Mouse (Mus musculus) heart, embryonic 13.5 days (tissue): ENCODE measurements around the gene Amph. TPM values are rescaled to one million over a fixed set of nuclear protein-coding genes. Genes with fewer than 3 reads are reported as not detected.

ENCODE experiments used
- ATAC-seq: fragments of 200-750 bp; cut with Nextera tagmentation; 2 replicates; pipeline ENCODE4 v1.8.0; 2017; ENCODE audit warnings: moderate TSS enrichment; ENCODE audit not compliant: insufficient number of reproducible peaks, low FRiP score, low TSS enrichment; ENCODE audit errors: extremely low read depth
- H3K27ac ChIP-seq: fragments of 300-500 bp; sonication (generic); replicated peaks from 2 replicates; pipeline ENCODE4 v1.5.1; 2015; ENCODE audit warnings: moderate library complexity, mild to moderate bottlenecking, inconsistent platforms
- H3K27me3 ChIP-seq: fragments of 300-500 bp; sonication (generic); replicated peaks from 2 replicates; pipeline ENCODE4 v1.6.1; 2015; ENCODE audit warnings: mild to moderate bottlenecking, inconsistent platforms
- H3K36me3 ChIP-seq: fragments of 300-500 bp; sonication (generic); 2 replicates; pipeline ENCODE4 v1.6.1; 2015; ENCODE audit warnings: mild to moderate bottlenecking, inconsistent platforms
- H3K4me1 ChIP-seq: fragments of 300-500 bp; sonication (generic); 2 replicates; pipeline ENCODE4 v1.6.1; 2015; ENCODE audit warnings: inconsistent platforms
- H3K4me2 ChIP-seq: fragments of 300-500 bp; sonication (generic); 2 replicates; pipeline ENCODE4 v1.6.1; 2015; ENCODE audit warnings: inconsistent platforms, mild to moderate bottlenecking, moderate library complexity
- H3K4me3 ChIP-seq: fragments of 300-500 bp; sonication (generic); 2 replicates; pipeline ENCODE4 v1.5.1; 2015; ENCODE audit warnings: moderate library complexity, mild to moderate bottlenecking, inconsistent platforms
- H3K9ac ChIP-seq: fragments of 300-500 bp; sonication (generic); 2 replicates; pipeline ENCODE4 v1.6.1; 2015; ENCODE audit warnings: inconsistent platforms, mild to moderate bottlenecking, moderate library complexity
- H3K9me3 ChIP-seq: fragments of 300-500 bp; sonication (generic); 2 replicates; pipeline ENCODE4 v1.6.1; 2016; ENCODE audit warnings: inconsistent platforms
- WGBS: fragments of 180-500 bp; shearing (Covaris S2); methylation state at CpG from one replicate; pipeline ENCODE4 v1.1.7; 2015; ENCODE audit warnings: mixed read lengths; 5-methylcytosine and 5-hydroxymethylcytosine counted together
- polyA plus RNA-seq: library from polyadenylated mRNA; unstranded; fragments of >200 nt; fragmentation: Nextera tagmentation; extraction: Ambion mirVana; gene quantifications from 2 replicates; pipeline ENCODE4 v1.2.1, GENCODE M21; 2015

The Amph gene
- polyA plus RNA-seq, 1 experiment from 2014 or later, result 0.52 TPM

- Histone ChIP-seq H3K36me3 (no peaks in the 10 kb centered on the region), H3K27ac (no peak overlapping the region), H3K9me3 (no peaks in the 10 kb centered on the region), H3K4me2 (no peak overlapping the region), H3K4me3 (no peak overlapping the region), H3K9ac (no peak overlapping the region), H3K4me1 (no peaks in the 10 kb centered on the region), H3K27me3 (no peaks in the 10 kb centered on the region)
- 78% methylated on average over 3 of the region's 3 CpGs for WGBS
- ATAC-seq, result no peak
These were observed 199.5 kb downstream of the Amph start for GRCm38 (mm10) chr13:19147468-19147867.

DNA sequence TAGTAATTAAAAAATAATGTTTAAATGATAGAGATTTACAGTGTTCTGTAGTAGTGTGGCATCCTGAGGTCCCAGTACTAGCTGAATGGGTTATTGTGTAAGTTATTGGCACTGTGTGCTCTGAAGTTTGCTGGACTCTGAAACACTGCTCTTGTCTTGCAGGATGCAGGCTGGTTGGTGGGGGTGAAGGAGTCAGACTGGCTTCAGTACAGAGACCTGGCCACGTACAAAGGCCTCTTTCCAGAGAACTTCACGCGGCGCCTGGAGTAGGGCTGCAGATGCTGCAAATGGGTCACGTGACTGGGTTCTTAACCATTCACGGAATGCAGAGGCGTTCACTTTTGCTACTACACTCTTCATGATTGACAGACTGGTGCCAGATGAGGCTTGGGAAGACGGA, 201.6 kb downstream of the Amph start:
- no peak for ATAC-seq
- H3K4me2 ChIP-seq, result no peak overlapping the region
- H3K27ac ChIP-seq, result no peak overlapping the region
- no peaks in the 10 kb centered on the region for H3K9me3 ChIP-seq
- WGBS, result 77% methylated on average over 8 of the region's 8 CpGs
- no peaks in the 10 kb centered on the region for H3K27me3 ChIP-seq
- no peak overlapping the region for H3K4me3 ChIP-seq
- no peak overlapping the region for H3K9ac ChIP-seq
- no peaks in the 10 kb centered on the region for H3K36me3 ChIP-seq
- H3K4me1 ChIP-seq, result no peaks in the 10 kb centered on the region

DNA sequence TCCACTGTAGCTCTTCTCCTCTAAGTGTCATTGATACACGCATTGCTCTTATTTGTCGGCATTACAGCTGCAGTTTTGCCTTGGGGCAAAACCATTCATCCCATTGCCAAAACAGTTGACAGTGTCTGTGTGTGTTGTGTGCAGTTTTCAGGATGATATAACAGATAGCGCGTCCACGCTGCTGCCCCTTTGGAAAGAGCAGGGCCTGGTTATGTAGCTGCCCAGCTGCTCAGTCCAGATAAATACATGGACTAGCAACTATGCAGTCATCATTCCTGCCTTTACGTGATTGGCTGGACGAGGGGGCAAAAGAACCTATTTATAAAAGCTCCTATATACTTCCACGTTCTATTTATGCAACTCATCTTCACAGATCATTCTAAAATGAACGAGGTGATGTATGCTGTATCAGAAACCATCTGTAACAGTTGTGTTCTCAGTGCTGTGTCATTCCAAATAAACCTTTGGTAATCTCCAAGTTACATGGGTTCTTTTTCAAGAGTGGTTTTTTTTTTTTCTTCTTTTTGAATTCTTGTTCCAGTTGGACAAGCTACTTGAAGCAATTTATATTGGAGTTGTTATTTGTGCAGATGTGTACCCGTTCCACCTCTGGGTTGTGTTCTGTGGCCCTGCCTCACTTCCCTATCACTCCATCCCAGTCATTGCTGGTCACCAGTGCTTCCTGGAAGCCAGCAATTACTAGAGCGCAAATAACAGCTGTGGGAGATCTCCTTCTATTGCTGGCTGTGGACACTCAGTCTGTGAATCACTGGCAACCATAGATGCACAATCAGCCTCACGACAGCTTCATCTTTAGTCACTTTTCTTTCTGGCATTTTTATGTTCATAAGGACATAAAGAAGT, 202.7 kb downstream of the Amph start:
- Histone ChIP-seq H3K4me3 (no peak overlapping the region), H3K9me3 (no peaks in the 10 kb centered on the region), H3K27ac (no peak overlapping the region), H3K4me2 (no peak overlapping the region), H3K27me3 (no peaks in the 10 kb centered on the region), H3K9ac (no peak overlapping the region), H3K4me1 (no peaks in the 10 kb centered on the region), H3K36me3 (no peaks in the 10 kb centered on the region)
- 76% methylated on average over 12 of the region's 12 CpGs for WGBS
- no peak for ATAC-seq

- Histone ChIP-seq H3K27me3 (no peaks in the 10 kb centered on the region), H3K9me3 (no peaks in the 10 kb centered on the region), H3K4me1 (no peaks in the 10 kb centered on the region), H3K27ac (no peak overlapping the region), H3K9ac (no peak overlapping the region), H3K36me3 (no peaks in the 10 kb centered on the region), H3K4me2 (no peak overlapping the region), H3K4me3 (no peak overlapping the region)
- ATAC-seq, result no peak
- 80% methylated on average over 3 of the region's 3 CpGs for WGBS
These were observed 204.1 kb downstream of the Amph start for GRCm38 (mm10) chr13:19152126-19152525.

DNA sequence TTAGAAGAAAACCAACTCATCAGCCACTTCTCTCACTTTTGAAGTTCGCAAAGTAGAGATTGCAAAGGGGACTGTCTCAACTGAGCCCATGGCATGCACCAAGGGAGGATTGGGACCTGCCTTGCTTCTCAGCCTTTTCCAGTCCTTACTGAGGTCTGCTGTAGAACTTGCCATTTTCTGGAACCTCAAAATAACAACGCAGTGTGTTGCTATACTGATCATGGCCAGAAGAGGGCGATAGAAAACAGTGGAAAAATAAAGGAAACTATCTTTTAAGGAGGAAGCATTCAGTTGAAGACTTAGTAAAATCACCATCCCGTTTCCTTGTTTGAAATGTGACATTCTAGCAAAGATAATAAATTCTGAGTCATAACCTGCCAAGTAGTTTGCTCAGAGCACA, 210.5 kb downstream of the Amph start:
- 32% methylated on average over 4 of the region's 4 CpGs for WGBS
- H3K9me3 ChIP-seq, result no peaks in the 10 kb centered on the region
- no peak overlapping the region for H3K4me2 ChIP-seq
- ATAC-seq, result no peak
- no peak overlapping the region for H3K4me3 ChIP-seq
- H3K9ac ChIP-seq, result no peak overlapping the region
- H3K36me3 ChIP-seq, result no peaks in the 10 kb centered on the region
- no peaks in the 10 kb centered on the region for H3K4me1 ChIP-seq
- H3K27ac ChIP-seq, result no peak overlapping the region
- no peaks in the 10 kb centered on the region for H3K27me3 ChIP-seq

DNA sequence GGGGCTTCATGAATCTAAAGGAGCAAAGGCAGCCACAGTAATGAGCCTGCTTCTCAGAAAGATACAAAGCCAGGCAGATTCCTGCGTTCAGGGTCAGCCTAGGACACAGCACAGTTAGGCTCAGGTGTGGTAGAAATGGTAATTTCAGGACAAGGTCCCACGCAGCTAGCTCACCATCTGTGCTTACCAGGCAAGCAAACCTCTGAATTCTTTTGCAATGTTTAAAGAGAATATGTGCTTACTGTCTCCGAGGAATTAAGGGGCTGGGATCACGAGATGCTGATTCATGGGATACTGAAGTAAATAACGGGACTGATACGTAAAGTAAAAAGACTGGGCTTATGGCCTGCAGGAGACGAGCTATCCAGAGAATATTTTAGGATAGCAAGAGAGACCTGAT, 212.6 kb downstream of the Amph start:
- no peaks in the 10 kb centered on the region for H3K27me3 ChIP-seq
- no peak for ATAC-seq
- H3K4me1 ChIP-seq, result no peaks in the 10 kb centered on the region
- H3K27ac ChIP-seq, result no peak overlapping the region
- H3K9ac ChIP-seq, result no peak overlapping the region
- no peak overlapping the region for H3K4me3 ChIP-seq
- no peak overlapping the region for H3K4me2 ChIP-seq
- WGBS, result 64% methylated on average over 7 of the region's 7 CpGs
- H3K36me3 ChIP-seq, result no peaks in the 10 kb centered on the region
- no peaks in the 10 kb centered on the region for H3K9me3 ChIP-seq

- no peak overlapping the region for H3K27ac ChIP-seq
- WGBS, result 42% methylated on average over 6 of the region's 7 CpGs
- no peaks in the 10 kb centered on the region for H3K27me3 ChIP-seq
- H3K4me2 ChIP-seq, result no peak overlapping the region
- no peak overlapping the region for H3K9ac ChIP-seq
- ATAC-seq, result no peak
- H3K4me1 ChIP-seq, result no peaks in the 10 kb centered on the region
- H3K4me3 ChIP-seq, result no peak overlapping the region
- H3K36me3 ChIP-seq, result no peaks in the 10 kb centered on the region
- no peaks in the 10 kb centered on the region for H3K9me3 ChIP-seq
These were observed 213.1 kb downstream of the Amph start for GRCm38 (mm10) chr13:19161111-19161510.

DNA sequence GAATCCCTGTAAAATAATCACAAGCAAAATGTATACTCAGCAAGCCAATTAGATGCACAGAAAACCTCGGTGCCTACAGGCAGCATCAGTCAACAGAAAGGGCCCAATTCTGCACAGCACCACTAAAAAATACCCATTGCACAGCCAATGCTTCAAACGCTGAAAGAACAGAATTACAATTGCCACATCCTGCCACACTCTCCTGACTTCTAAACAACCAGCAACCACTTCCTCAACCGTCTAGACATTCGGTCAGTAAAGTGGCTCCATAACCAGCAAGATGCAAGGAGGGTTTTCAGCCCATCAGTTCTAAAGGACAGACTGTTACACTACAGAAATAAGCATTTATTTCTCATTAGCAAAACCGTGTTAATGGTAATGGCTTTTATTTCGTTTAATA, 214.1 kb downstream of the Amph start:
- Histone ChIP-seq H3K27ac (no peak overlapping the region), H3K36me3 (no peaks in the 10 kb centered on the region), H3K27me3 (no peaks in the 10 kb centered on the region), H3K4me3 (no peak overlapping the region), H3K4me2 (no peak overlapping the region), H3K9ac (no peak overlapping the region), H3K4me1 (no peaks in the 10 kb centered on the region), H3K9me3 (no peaks in the 10 kb centered on the region)
- WGBS, result 75% methylated on average over 6 of the region's 6 CpGs
- no peak for ATAC-seq

DNA sequence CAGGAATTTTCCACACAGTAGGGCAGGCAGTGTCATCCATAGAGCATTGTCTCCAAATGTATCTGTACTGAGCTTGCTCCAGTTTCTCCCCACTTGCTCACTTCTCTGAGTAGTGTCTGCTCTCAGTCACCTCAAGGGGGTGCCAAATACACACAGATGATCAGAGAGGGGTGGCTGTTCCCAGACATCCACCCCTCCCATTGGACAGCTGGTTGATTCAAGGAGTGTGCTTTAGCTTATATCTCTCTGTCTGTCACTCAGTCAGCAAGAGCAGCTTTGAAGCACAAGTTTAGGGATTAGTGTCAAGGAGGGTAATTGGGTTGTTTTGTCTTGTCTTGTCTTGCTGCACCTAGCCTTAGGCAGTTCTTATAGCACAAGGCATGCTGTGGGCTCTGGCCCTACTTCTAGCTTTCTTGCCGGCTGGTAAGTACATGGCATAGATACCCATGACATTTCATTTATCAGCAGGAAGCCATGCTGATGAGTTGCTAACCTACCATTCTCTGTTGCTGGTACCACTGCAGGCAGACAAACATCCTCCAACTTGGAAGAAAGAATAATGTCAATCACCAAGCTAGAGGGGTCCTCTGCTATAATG, 229.8 kb downstream of the Amph start:
- no peak for ATAC-seq
- Histone ChIP-seq H3K4me1 (no peaks in the 10 kb centered on the region), H3K27me3 (no peaks in the 10 kb centered on the region), H3K4me2 (no peak overlapping the region), H3K27ac (no peak overlapping the region), H3K9ac (no peak overlapping the region), H3K9me3 (no peaks in the 10 kb centered on the region), H3K36me3 (no peaks in the 10 kb centered on the region), H3K4me3 (no peak overlapping the region)
- 36% methylated on average over 1 of the region's 1 CpGs for WGBS

- Histone ChIP-seq H3K36me3 (no peaks in the 10 kb centered on the region), H3K27ac (no peak overlapping the region), H3K4me1 (no peaks in the 10 kb centered on the region), H3K9ac (no peak overlapping the region), H3K4me3 (no peak overlapping the region), H3K4me2 (no peak overlapping the region), H3K27me3 (no peaks in the 10 kb centered on the region), H3K9me3 (no peaks in the 10 kb centered on the region)
- no peak for ATAC-seq
- WGBS, result 60% methylated on average over 5 of the region's 5 CpGs
These were observed 230.3 kb downstream of the Amph start for GRCm38 (mm10) chr13:19178351-19178750.

DNA sequence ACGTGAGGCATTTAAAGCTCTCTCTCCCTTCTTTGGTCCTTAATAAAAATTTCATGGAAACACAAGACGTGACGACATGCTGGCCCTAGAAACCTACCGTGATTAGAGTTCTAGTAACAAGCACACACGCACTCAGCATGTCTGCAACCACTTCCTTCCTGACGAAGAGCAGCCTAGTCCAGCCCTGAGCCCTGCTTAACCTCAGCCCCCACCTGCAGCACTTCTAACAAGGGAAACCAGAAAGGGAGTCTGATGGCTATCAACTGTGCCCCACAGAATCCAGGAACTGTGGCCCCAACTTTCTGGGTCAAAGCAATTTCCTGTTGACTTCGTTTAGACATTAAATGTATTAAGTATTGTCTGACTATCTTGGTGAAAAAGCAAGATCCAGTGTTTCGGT, 234.3 kb downstream of the Amph start:
- no peak overlapping the region for H3K4me3 ChIP-seq
- H3K27me3 ChIP-seq, result no peaks in the 10 kb centered on the region
- no peaks in the 10 kb centered on the region for H3K9me3 ChIP-seq
- no peak overlapping the region for H3K9ac ChIP-seq
- ATAC-seq, result no peak
- no peak overlapping the region for H3K27ac ChIP-seq
- no peak overlapping the region for H3K4me2 ChIP-seq
- no peaks in the 10 kb centered on the region for H3K4me1 ChIP-seq
- H3K36me3 ChIP-seq, result no peaks in the 10 kb centered on the region
- 30% methylated on average over 8 of the region's 8 CpGs for WGBS

GRCm38 (mm10) chr13:19190052-19190451, 242.0 kb downstream of the Amph start:
- no peaks in the 10 kb centered on the region for H3K4me1 ChIP-seq
- no peak for ATAC-seq
- no peak overlapping the region for H3K4me2 ChIP-seq
- no peaks in the 10 kb centered on the region for H3K27me3 ChIP-seq
- no peak overlapping the region for H3K4me3 ChIP-seq
- 45% methylated on average over 6 of the region's 6 CpGs for WGBS
- H3K36me3 ChIP-seq, result no peaks in the 10 kb centered on the region
- no peak overlapping the region for H3K27ac ChIP-seq
- no peaks in the 10 kb centered on the region for H3K9me3 ChIP-seq
- no peak overlapping the region for H3K9ac ChIP-seq
